Mouse (Mus musculus) kidney, postnatal 25 days (tissue): Measurements from ENCODE around the gene Gdi2.

Experiments
- DNase-seq, 2 experiments: peaks; one replicate each; pipeline ENCODE4 v3.0.0; 2021; ENCODE audit warnings: mixed read lengths in 2 of 2

Gdi2 gene

GRCm38 (mm10) chr13:3547856-3548255, 10.0 kb downstream of the Gdi2 start:
- no peak for DNase-seq

- no peak for DNase-seq
These were observed 25.3 kb downstream of the Gdi2 start for GRCm38 (mm10) chr13:3563130-3563529.

- DNase-seq: no peak
These were observed 26.1 kb downstream of the Gdi2 start for GRCm38 (mm10) chr13:3563953-3564352.

GRCm38 (mm10) chr13:3590789-3591188, 52.9 kb downstream of the Gdi2 start:
- DNase-seq: no peak

- DNase-seq: peak; percentile 81 to 84
These were observed 56.4 kb downstream of the Gdi2 start for GRCm38 (mm10) chr13:3594311-3594710.

DNA sequence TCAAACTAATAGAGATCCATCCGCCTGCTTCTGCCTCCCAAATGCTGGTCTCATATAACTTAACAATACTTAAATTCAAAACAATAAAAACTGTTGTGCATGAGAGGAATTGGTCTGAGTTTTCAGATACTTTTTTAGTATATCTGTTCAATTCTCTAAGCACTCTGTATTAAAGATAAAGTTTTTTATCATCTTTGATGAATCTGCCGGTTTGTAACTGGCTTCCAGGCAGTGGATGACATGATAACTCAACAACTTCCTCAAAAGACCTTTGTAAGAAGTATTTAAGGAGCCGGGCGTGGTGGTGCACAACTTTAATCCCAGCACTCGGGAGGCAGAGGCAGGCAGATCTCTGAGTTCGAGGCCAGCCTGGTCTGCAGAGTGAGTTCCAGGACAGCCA, 58.4 kb downstream of the Gdi2 start:
- no peak for DNase-seq

- DNase-seq: no peak
These were observed 71.9 kb downstream of the Gdi2 start for GRCm38 (mm10) chr13:3609780-3610117.

- DNase-seq: peak; percentile 24 to 60
These were observed 72.4 kb downstream of the Gdi2 start for GRCm38 (mm10) chr13:3610118-3610794.

- peak; percentile 99 to 100 for DNase-seq
These were observed 73.1 kb downstream of the Gdi2 start, which contains the start of gene Fam208b for GRCm38 (mm10) chr13:3610795-3611438. TSS of gene Fam208b (minus strand) at chr13:3611108.
